Mouse (Mus musculus) 416B (cell line): ENCODE measurements around the gene Olfr1230.

ENCODE experiments used
- DNase-seq: peaks from one replicate; pipeline ENCODE4 v3.0.0; 2011; ENCODE audit warnings: low read depth

Gene Olfr1230

DNA sequence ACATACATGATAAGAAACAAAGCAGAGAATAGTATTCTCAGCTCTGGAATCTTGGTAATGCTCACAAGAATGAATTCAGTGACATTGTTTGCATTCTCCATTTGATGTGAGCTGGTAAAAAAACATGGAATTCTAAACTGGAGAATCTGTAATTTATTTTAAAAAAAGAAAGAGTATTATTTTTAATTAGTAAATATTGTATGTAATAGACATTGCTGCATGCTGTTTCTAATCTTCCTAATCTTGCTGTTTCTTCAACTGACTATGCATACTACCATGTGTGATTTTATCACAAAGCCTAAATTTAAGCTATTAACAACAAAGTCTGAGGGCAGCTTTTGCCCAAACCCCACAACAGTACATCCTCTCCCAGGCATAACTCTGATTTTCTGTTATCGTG lies at the start of gene Olfr1230:
TSS of gene Olfr1230 (minus strand) at position 101 of the 400 bp plus-strand sequence.
- no peak for DNase-seq

- no peak for DNase-seq
These were observed 45.2 kb upstream of the Olfr1230 start, which contains the start of gene Olfr1233 for GRCm38 (mm10) chr2:89342298-89342697. Gene Olfr1233 (minus strand): TSS chr2:89342398.

GRCm38 (mm10) chr2:89329575-89329974 lies 32.5 kb upstream of the Olfr1230 start, which contains the start of gene Olfr1232:
Gene Olfr1232 (minus strand): TSS chr2:89329675.
- no peak for DNase-seq

- no peak for DNase-seq
These were observed 9.9 kb upstream of the Olfr1230 start, which contains the start of gene Olfr1231 for GRCm38 (mm10) chr2:89306974-89307373. Gene Olfr1231 (minus strand): TSS chr2:89307074.

GRCm38 (mm10) chr2:89287914-89288313 lies 9.2 kb downstream of the Olfr1230 start, which contains the start of gene Olfr1229:
Gene Olfr1229 (minus strand): TSS chr2:89288014.
- DNase-seq, result peak; percentile 8

- no peak for DNase-seq
These were observed 43.1 kb downstream of the Olfr1230 start, which contains the start of gene Olfr1228 for GRCm38 (mm10) chr2:89253962-89254361. Gene Olfr1228 (minus strand): TSS chr2:89254062.
